Mouse (Mus musculus) ES-Bruce4 (cell line): ENCODE results near the gene Tbrg4.

ENCODE experiments used
- CTCF ChIP-seq: IDR thresholded peaks from one replicate; pipeline ENCODE4 v1.8.1; 2011; ENCODE audit warnings: low read depth, low read length
- POLR2A ChIP-seq: IDR thresholded peaks from one replicate; pipeline ENCODE4 v1.8.1; 2011; ENCODE audit warnings: low read length; ENCODE audit not compliant: insufficient read depth

GRCm38 (mm10) chr11:6568584-6569409 is 57.1 kb downstream of the Tbrg4 start:
- TF ChIP-seq CTCF (no peak), POLR2A (no peak)
